Mouse (Mus musculus): ENCODE data around the gene Ccdc191.

DNA sequence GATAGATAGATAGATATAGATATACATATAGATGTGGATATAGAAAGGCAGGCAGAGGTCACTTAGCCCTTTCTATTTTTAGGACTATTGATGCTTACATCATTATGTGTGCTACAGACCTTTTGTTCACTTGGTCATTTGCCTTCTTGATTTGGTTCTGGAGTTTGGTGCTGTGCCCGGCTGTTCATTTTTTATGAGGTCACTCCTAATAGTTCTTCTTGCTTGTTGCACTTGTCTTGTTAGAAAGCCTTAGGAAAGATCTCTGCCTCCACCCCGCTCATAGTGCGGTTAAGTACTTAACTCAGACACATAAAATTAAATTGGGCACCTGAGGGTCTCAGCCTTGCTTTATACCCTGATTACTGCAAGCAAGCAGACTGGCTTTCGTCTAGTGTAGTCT lies 51.2 kb downstream of the Ccdc191 start:
- TF ChIP-seq CTCF (IDR thresholded peaks at IDR 0.05 in 2 of 3, conservative IDR thresholded peaks at IDR 0.05 in 1 of 3; ENCODE audit: control insufficient read depth in 1 of 3, insufficient read depth in 1 of 3, low read depth in 2 of 3, low read length in 3 of 3, poor library complexity in 1 of 3, severe bottlenecking in 1 of 3) (no peak), GATA1 (IDR thresholded peaks at IDR 0.05; ENCODE audit: low read depth, low read length) (no peak), MXI1 (IDR thresholded peaks at IDR 0.05; ENCODE audit: low read depth, low read length) (no peak), KAT2A (conservative IDR thresholded peaks at IDR 0.05; ENCODE audit: low read depth, low read length) (no peak)

All from MEL (cell line).